Mouse (Mus musculus): ENCODE results near the gene Sbf1.
A peak's percentile ranks its signal among the peaks of the same experiment; 100 is the strongest.

Sbf1 gene

GRCm38 (mm10) chr15:89315190-89315731, at the start of gene Sbf1:
TSS of gene Sbf1 (minus strand) at chr15:89315311.
- DNase-seq (ENCODE audit: low spot score in 2 of 2), result peak; percentile 98

DNA sequence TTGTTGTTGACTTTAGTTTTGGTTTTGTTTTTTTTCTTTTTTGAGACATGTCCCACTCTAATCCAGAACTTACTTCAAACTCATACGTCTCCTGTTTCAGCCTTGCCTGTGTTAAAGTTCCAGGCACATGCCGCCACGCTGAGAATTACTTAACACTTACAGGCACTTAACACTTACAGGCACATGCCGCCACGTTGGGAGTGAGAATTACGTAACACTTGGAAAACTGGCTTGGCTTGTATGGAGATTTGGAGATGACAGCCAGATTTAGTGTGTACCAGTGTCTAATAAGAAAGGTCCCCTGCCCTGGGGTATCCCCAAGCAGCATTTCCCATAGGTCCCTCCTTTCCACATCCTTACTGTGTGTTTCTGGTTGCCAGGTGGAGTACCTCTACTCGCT, 47.9 kb upstream of the Sbf1 start:
- no peak for DNase-seq (ENCODE audit: low spot score in 2 of 2)

DNA sequence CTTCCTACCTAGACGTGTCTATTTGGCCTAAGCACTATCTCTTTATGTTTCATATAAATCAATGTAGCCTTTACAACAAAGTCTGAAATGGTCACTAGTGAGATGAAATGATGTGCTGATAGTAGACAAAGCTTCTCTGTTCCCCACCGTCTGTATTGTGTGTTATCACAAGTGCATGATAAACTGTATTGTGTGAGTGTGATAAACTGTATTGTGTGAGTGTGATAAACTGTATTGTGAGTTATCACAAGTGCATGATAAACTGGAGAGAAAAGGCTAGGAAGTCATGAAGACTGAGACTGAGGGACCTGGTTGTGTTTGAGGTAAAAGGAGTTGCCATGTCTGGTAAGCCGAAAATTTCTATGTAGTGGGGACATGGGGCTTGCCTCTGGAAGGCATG, 43.7 kb upstream of the Sbf1 start:
- DNase-seq (ENCODE audit: low spot score in 2 of 2), result no peak

GRCm38 (mm10) chr15:89356372-89356771, 41.3 kb upstream of the Sbf1 start:
- peak; percentile 79 to 85 for DNase-seq (ENCODE audit: low spot score in 2 of 2)

- peak; percentile 91 to 95 for DNase-seq (ENCODE audit: low spot score in 2 of 2)
Observed at GRCm38 (mm10) chr15:89355241-89356187, 40.4 kb upstream of the Sbf1 start, which contains the start of the genes Lmf2 and Ncaph2. TSS of gene Lmf2 (minus strand) at chr15:89355659. TSS of gene Ncaph2 (plus strand) at chr15:89355719.

GRCm38 (mm10) chr15:89354455-89354854, 39.3 kb upstream of the Sbf1 start:
- DNase-seq (ENCODE audit: low spot score in 2 of 2), result no peak

- DNase-seq (ENCODE audit: low spot score in 2 of 2), result no peak
Observed at GRCm38 (mm10) chr15:89353837-89354236, 38.7 kb upstream of the Sbf1 start.

DNA sequence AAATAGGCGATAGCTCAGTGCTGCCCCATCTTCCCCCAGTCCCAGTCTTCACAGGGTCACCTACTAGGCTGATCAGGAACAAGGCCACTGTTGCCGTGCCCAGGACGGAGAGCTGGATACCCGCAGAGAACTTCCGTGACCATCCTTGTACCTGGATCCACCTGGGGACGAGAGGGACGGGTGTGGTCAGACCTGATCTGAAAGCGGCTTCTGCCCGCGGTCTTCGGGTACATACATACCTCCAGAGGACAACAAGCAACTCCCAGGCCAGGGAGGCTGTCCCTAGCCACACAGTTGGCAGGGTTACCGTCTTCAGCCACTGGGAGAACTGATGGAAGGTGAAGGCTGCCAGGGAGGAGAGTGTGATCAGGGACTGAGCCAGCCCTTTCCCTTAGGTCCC, 37.7 kb upstream of the Sbf1 start:
- no peak for DNase-seq (ENCODE audit: low spot score in 2 of 2)

- peak in 1 of 2 experiments; percentile 58 for DNase-seq (ENCODE audit: low spot score in 2 of 2)
Observed at GRCm38 (mm10) chr15:89352054-89352453, 36.9 kb upstream of the Sbf1 start.

DNA sequence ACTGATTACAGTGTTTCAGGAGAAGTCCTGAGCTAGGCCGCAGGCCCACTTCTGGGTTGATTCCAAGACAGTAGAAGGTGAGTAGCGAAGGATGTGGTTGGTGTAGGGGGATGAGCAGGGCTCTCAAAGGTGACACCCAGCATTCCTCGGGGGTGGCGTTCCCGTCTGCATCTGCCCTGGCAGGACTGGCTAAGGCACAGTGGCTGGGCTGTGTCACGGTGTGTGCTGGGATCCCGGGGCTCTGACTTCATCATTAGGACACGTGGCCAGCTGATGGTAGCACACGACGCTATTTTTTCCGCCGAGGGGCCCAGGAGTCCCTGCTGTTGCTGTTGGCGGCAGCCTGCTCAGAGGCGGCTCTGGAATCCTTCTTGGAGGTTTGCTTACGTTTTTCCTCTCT, 36.2 kb upstream of the Sbf1 start:
- no peak for DNase-seq (ENCODE audit: low spot score in 2 of 2)

- no peak for DNase-seq (ENCODE audit: low spot score in 2 of 2)
Observed at GRCm38 (mm10) chr15:89350447-89350846, 35.3 kb upstream of the Sbf1 start.

DNA sequence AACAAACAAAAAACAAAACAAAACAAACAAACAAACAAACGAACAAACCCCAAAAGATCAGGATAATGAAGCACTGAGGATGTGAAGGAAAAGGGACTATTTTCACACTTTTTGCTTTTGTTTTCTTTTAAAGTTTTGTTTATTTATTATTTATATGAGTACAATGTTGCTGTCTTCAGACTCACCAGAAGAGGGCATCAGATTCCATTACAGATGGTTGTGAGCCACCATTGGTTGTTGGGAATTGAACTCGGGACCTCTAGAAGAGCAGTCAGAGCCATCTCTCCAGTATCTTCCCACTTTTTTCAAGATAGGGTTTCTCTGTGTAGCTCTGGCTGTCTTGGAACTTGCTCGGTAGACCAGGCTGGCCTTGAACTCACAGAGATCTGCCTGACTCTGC, 28.2 kb upstream of the Sbf1 start:
- no peak for DNase-seq (ENCODE audit: low spot score in 2 of 2)

GRCm38 (mm10) chr15:89341678-89342077, 26.6 kb upstream of the Sbf1 start:
- DNase-seq (ENCODE audit: low spot score in 2 of 2), result no peak

- no peak for DNase-seq (ENCODE audit: low spot score in 2 of 2)
Observed at GRCm38 (mm10) chr15:89340136-89340535, 25.0 kb upstream of the Sbf1 start.

- no peak for DNase-seq (ENCODE audit: low spot score in 2 of 2)
Observed at GRCm38 (mm10) chr15:89339696-89340095, 24.6 kb upstream of the Sbf1 start.

DNA sequence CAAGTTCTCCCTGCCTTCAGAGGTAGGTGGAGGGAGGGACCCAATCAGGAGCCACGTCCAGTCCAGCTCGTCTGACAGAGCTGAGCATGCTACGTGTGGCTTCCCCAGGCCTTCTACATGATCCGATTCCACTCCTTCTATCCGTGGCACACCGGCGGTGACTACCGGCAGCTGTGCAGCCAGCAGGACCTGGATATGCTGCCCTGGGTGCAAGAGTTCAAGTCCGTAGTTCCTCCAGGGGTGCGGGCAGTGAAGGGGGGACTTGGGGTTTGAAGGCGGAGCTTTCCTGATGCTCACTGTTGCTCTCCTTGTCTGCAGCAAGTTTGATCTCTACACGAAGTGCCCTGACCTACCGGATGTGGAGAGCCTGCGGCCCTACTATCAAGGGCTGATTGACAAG, 21.3 kb upstream of the Sbf1 start:
- no peak for DNase-seq (ENCODE audit: low spot score in 2 of 2)

GRCm38 (mm10) chr15:89334774-89335537, 19.8 kb upstream of the Sbf1 start:
- no peak for DNase-seq (ENCODE audit: low spot score in 2 of 2)

DNA sequence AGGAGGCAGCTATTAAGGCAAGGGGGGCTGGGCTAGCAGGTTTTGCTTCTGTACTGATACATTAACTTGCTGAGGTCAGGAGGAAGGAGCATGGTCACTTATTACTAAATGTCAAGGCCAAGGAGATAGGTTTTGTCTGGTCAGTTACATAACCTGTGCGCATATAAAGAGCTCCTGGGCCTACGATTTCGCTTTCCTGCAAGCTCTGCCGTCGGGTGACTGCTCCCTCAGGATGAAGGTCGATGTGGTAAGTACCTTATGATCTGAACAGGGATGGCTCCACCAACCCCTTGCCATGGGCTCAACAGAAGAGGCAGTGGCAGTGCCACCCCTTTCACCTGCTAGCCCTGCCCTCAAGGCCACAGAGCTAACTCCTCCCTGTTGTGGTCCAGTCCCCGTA, 19.2 kb upstream of the Sbf1 start, which contains the start of gene Miox:
Miox (plus strand) TSS at position 128 of the 400 bp plus-strand sequence.
- DNase-seq (ENCODE audit: low spot score in 2 of 2), result no peak

DNA sequence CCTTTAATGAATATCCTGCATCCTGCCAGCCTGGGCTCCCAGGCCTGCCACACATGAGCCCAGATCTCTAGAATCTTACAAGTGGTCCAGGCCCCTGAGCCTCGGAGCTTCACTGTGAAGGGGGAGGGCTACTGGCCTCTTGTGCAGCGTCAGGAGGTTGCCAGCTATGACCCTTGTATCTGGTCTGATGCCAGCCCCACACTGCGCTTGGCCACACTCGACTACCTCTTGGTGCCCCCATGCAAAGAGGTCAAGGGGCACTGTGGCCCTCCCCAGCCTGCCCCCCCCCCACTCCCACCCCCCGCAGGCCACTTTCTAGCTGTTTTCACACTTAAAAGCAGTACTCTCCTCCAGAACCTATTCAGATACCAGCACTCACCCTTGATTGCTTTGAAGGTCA, 11.3 kb upstream of the Sbf1 start:
- no peak for DNase-seq (ENCODE audit: low spot score in 2 of 2)

- DNase-seq (ENCODE audit: low spot score in 2 of 2), result no peak
Observed at GRCm38 (mm10) chr15:89323656-89324055, 8.5 kb upstream of the Sbf1 start.

DNA sequence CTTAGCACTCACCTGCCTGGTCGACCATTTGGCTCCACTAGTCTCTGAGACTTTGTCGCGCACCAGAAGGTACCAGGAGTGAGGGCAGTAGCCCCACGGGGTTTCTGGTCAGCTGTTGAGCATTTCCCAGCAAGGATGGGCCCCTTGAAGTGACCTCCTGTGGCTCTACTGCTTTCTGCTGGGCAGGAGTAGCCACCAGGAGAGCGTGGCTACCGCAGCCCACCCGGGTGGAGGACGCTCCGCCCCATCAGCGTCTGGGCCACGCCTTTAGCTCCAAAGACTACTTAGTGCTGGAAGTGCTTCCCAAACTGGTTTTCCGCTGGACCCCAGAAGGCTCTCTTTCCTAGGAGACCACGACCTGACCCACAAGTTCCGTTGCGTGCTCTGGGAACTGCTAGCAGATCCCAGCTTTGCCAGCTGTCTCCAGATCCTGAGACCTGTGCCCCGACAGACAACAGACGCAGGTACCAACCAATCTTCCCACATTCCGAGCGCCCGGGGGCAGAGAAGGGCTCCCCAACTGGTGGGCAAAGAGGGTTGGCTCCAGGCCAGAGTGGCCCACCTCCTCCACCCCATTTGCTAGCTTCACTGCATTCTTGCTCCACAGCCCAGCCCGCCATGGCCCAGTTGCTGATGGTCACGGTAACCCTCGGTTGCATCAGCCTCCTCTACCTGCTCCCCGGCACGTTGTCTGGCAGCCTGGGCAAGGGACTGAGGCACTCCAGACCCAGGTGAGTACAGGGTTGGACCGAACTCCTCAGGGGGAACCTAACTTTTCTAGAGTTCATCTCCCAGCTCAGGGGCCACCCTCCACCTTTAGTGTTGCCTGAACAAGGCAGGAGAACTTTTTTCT, 7.8 kb upstream of the Sbf1 start, which contains the start of gene Adm2:
Adm2 (plus strand) TSS at position 51 of the 853 bp plus-strand sequence.
- DNase-seq (ENCODE audit: low spot score in 2 of 2), result no peak
